Mouse (Mus musculus): ENCODE results near the gene Ripor2.
"Not testable (repeated sequence)": the region's sequence is repeated elsewhere in the genome, so short reads cannot be mapped to it uniquely, and the experiment has no call there.

GRCm38 (mm10) chr13:24767809-24768208 is 185.8 kb downstream of the Ripor2 start:
- TF ChIP-seq EP300, CTCF (IDR thresholded peaks at IDR 0.05; ENCODE audit: low read depth): not testable (repeated sequence)
